Mouse (Mus musculus) lung, postnatal 0 days (tissue): Measurements from ENCODE around the gene Dhrs1. TPM values are rescaled to one million over a fixed set of nuclear protein-coding genes. Genes with fewer than 3 reads are reported as not detected.

Source experiments
- ATAC-seq: fragments of 200-750 bp; cut with Nextera tagmentation; 2 replicates; pipeline ENCODE4 v1.8.0; 2017; ENCODE audit warnings: moderate library complexity
- DNase-seq: peaks from one replicate; pipeline ENCODE4 v3.0.0-alpha.2; 2016; ENCODE audit warnings: low spot score
- H3K27ac ChIP-seq: fragments of 300-500 bp; sonication (generic); 2 replicates; pipeline ENCODE4 v1.5.1; 2014; ENCODE audit warnings: antibody characterized with exemption, mild to moderate bottlenecking, low read length, mixed read lengths
- H3K27me3 ChIP-seq: fragments of 300-500 bp; sonication (generic); replicated peaks from 2 replicates; pipeline ENCODE4 v1.6.1; 2014; ENCODE audit warnings: low read length, mixed read lengths; ENCODE audit not compliant: insufficient read depth
- H3K36me3 ChIP-seq: fragments of 300-500 bp; sonication (generic); 2 replicates; pipeline ENCODE4 v1.6.1; 2014; ENCODE audit warnings: low read length, mixed read lengths; ENCODE audit not compliant: insufficient read depth
- H3K4me1 ChIP-seq: fragments of 300-500 bp; sonication (generic); 2 replicates; pipeline ENCODE4 v1.6.1; 2014; ENCODE audit warnings: antibody characterized with exemption, low read depth, low read length, mixed read lengths; ENCODE audit not compliant: insufficient read depth
- H3K4me2 ChIP-seq: fragments of 300-500 bp; sonication (generic); replicated peaks from 2 replicates; pipeline ENCODE4 v1.6.1; 2014; ENCODE audit warnings: low read depth, mild to moderate bottlenecking, low read length, moderate library complexity, mixed read lengths
- H3K4me3 ChIP-seq: fragments of 300-500 bp; sonication (generic); 2 replicates; pipeline ENCODE4 v1.5.1; 2014; ENCODE audit warnings: low read depth, low read length
- H3K9ac ChIP-seq: fragments of 300-500 bp; sonication (generic); replicated peaks from 2 replicates; pipeline ENCODE4 v1.6.1; 2014; ENCODE audit warnings: low read depth, mild to moderate bottlenecking
- H3K9me3 ChIP-seq: fragments of 300-500 bp; sonication (generic); 2 replicates; pipeline ENCODE4 v1.6.1; 2016; ENCODE audit warnings: low read length, mixed read lengths
- CTCF ChIP-seq: IDR thresholded peaks from 2 replicates; pipeline ENCODE4 v1.5.1; 2016; ENCODE audit warnings: antibody characterized with exemption, mild to moderate bottlenecking
- EP300 ChIP-seq: IDR thresholded peaks from 2 replicates; pipeline ENCODE4 v1.6.1; 2016; ENCODE audit warnings: antibody characterized with exemption, mild to moderate bottlenecking, control low read depth
- WGBS: fragments of 180-500 bp; shearing (Covaris S2); extraction: QIAGEN DNeasy Blood & Tissue Kit; methylation state at CpG from one replicate; pipeline ENCODE4 v1.1.7; 2014; 5-methylcytosine and 5-hydroxymethylcytosine counted together
- polyA plus RNA-seq: library from polyadenylated mRNA; unstranded; fragments of >200 nt; fragmentation: Nextera tagmentation; extraction: Ambion mirVana; gene quantifications from 2 replicates; pipeline ENCODE4 v1.2.1, GENCODE M21; 2015

Dhrs1 gene
- polyA plus RNA-seq, 1 experiment from 2014 or later: 74.1 TPM

DNA sequence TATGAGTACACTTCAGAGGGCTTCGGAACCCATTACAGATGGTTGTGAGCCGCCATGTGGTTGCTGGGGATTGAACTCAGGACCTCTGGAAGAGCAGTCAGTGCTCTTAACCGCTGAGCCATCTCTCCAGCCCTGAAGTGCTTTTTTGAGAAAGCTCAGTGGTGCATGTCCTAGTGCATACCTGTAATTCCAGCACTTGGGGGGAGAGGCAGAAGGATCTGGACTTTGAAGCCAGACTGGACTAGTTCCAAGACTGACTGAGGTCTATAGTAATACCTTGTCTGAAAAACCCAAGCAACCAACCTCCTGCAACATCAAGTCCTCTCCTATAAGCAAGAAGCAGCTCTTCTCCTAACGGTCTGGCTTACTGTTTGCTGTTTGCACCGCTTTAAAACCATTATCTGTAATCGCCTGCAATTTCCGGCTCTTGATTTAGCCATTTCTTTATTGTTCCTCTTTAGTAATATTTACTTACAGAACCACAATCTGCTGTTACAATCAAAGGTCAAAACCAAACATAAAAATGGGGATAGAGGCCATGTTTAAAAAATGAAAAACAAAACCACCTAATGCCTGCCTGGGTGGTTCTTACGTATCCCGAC is 8.3 kb downstream of the Dhrs1 start:
- H3K36me3 ChIP-seq: peaks cover 11% of the 10 kb centered on the region
- no peak overlapping the region for H3K4me2 ChIP-seq
- WGBS: 70% methylated on average over 9 of the region's 9 CpGs
- H3K9ac ChIP-seq: no peak overlapping the region
- H3K4me1 ChIP-seq: no peaks in the 10 kb centered on the region
- H3K27me3 ChIP-seq: no peaks in the 10 kb centered on the region
- no peak overlapping the region for H3K4me3 ChIP-seq
- DNase-seq (no peak), ATAC-seq (0 out of 2 replicates have a peak, but pooled peaks have one; percentile 37)
- H3K9me3 ChIP-seq: no peaks in the 10 kb centered on the region
- H3K27ac ChIP-seq: no peak overlapping the region
- no peak for TF ChIP-seq CTCF
- TF ChIP-seq EP300: no peak

DNA sequence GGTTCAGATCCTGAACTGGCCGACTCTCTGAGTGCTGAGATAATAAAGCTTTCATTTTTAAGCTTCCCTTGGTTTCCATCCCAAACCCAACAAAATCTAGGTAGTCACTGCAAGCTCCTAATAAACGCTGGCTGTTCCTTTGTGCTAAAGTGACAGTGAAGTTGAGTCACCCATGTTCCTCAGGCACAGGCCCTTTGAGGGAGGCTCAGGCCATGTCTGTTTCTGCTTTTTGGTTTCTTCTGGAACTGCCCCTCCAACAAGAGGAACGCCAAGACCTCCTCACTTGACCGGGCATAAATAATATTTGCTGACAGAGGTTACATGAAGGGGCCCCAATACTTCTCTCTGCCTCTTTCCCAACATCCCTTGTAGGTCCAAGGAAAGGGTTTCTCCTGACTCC is 9.7 kb downstream of the Dhrs1 start:
- no peak overlapping the region for H3K4me2 ChIP-seq
- no peaks in the 10 kb centered on the region for H3K9me3 ChIP-seq
- H3K27ac ChIP-seq: no peak overlapping the region
- TF ChIP-seq EP300: no peak
- WGBS: 71% methylated on average over 4 of the region's 4 CpGs
- no peaks in the 10 kb centered on the region for H3K27me3 ChIP-seq
- no peak overlapping the region for H3K9ac ChIP-seq
- H3K4me3 ChIP-seq: no peak overlapping the region
- H3K4me1 ChIP-seq: no peaks in the 10 kb centered on the region
- DNase-seq (no peak), ATAC-seq (no peak)
- H3K36me3 ChIP-seq: peaks cover 8% of the 10 kb centered on the region

- WGBS: 38% methylated on average over 3 of the region's 3 CpGs
- Histone ChIP-seq H3K4me1 (no peaks in the 10 kb centered on the region), H3K9me3 (no peaks in the 10 kb centered on the region), H3K27ac (no peak overlapping the region), H3K27me3 (no peaks in the 10 kb centered on the region), H3K4me3 (no peak overlapping the region), H3K4me2 (no peak overlapping the region), H3K36me3 (peaks cover 4% of the 10 kb centered on the region), H3K9ac (no peak overlapping the region)
- no peak for DNase-seq
- no peak for ATAC-seq
- TF ChIP-seq EP300: no peak
- no peak for TF ChIP-seq CTCF
Measured at GRCm38 (mm10) chr14:55735334-55735733, 10.2 kb downstream of the Dhrs1 start.

GRCm38 (mm10) chr14:55734869-55735268 is 10.6 kb downstream of the Dhrs1 start:
- Histone ChIP-seq H3K27ac (no peak overlapping the region), H3K4me2 (no peak overlapping the region), H3K9ac (no peak overlapping the region), H3K9me3 (no peaks in the 10 kb centered on the region), H3K4me3 (no peak overlapping the region), H3K4me1 (no peaks in the 10 kb centered on the region), H3K27me3 (no peaks in the 10 kb centered on the region), H3K36me3 (no peaks in the 10 kb centered on the region; the same call in 1 of the 2 replicates)
- ATAC-seq (no peak), DNase-seq (no peak)
- TF ChIP-seq CTCF (no peak), EP300 (no peak)
- 74% methylated on average over 7 of the region's 7 CpGs for WGBS

GRCm38 (mm10) chr14:55733889-55734288 is 11.6 kb downstream of the Dhrs1 start:
- no peak for DNase-seq
- no peak overlapping the region for H3K27ac ChIP-seq

DNA sequence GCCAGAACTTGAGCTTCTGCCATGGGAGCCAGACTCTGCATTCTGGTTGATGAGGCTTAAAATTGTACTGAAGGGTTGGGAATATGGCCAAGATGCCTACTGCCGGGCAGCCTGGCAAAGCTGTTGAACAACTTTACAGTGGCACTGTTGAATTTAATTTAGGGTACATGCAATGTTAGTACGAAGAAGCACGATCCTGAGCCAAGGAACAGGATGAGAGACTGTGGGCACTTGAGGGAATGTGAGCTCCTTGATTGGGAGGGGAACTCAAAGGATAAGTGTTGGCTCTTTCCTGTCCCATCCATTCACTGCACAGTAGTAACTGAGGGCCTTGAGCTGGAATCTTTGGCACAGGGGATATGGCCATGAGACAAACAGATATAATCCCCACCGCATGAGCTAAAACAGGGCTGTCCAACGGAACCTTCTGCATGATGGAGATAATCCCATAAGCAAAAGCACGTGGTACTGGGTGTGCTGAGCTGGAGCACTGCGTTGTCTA is 14.9 kb downstream of the Dhrs1 start:
- 65% methylated on average over 7 of the region's 7 CpGs for WGBS
- Histone ChIP-seq H3K4me3 (no peak overlapping the region), H3K27me3 (no peaks in the 10 kb centered on the region)

More at GRCm38 (mm10) chr14:55733889-55734288, 11.6 kb downstream of the Dhrs1 start:
- no peaks in the 10 kb centered on the region for H3K27me3 ChIP-seq
- 66% methylated on average over 10 of the region's 10 CpGs for WGBS
- no peaks in the 10 kb centered on the region for H3K36me3 ChIP-seq
- TF ChIP-seq CTCF: no peak
- no peak for TF ChIP-seq EP300
- no peaks in the 10 kb centered on the region for H3K4me1 ChIP-seq
- ATAC-seq: no peak
- no peak overlapping the region for H3K4me3 ChIP-seq
- no peaks in the 10 kb centered on the region for H3K9me3 ChIP-seq
- H3K9ac ChIP-seq: no peak overlapping the region
- H3K4me2 ChIP-seq: no peak overlapping the region

More for the DNA sequence above, 14.9 kb downstream of the Dhrs1 start:
- no peak for TF ChIP-seq CTCF
- no peak for TF ChIP-seq EP300
- no peak for ATAC-seq
- no peaks in the 10 kb centered on the region for H3K9me3 ChIP-seq
- H3K27ac ChIP-seq: no peak overlapping the region
- no peaks in the 10 kb centered on the region for H3K36me3 ChIP-seq
- H3K4me1 ChIP-seq: no peaks in the 10 kb centered on the region
- no peak overlapping the region for H3K4me2 ChIP-seq
- DNase-seq: peak; percentile 23
- H3K9ac ChIP-seq: no peak overlapping the region
